Mouse (Mus musculus) thymus, postnatal 10 days (tissue): Measurements from ENCODE around the gene Ust.

Experiments used
- DNase-seq, 2 experiments: peaks; one replicate each; pipeline ENCODE4 v3.0.0; 2021; ENCODE audit warnings: low spot score in 2 of 2

Gene Ust

DNA sequence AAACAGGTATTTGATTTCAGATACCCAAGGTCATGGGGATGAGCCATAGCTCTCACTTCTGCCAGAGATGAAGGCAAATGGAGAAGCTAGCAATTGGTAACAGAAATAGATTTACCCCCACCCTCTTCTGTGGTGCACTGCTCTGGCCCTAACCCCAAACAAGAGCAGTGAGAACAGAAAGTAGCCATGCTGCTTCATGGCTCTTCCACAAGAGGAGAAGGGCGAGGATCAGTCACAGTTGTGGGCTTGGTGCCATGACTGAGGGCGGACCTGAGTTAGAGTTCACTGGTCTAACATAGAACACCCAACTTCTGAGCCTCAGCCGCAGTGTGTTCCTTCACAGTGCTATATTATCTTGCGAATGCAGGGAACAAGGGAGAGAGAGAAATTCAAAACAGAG is 13.8 kb downstream of the Ust start:
- DNase-seq, result no peak

GRCm38 (mm10) chr10:8498951-8499891 is 19.4 kb downstream of the Ust start:
- no peak for DNase-seq

DNA sequence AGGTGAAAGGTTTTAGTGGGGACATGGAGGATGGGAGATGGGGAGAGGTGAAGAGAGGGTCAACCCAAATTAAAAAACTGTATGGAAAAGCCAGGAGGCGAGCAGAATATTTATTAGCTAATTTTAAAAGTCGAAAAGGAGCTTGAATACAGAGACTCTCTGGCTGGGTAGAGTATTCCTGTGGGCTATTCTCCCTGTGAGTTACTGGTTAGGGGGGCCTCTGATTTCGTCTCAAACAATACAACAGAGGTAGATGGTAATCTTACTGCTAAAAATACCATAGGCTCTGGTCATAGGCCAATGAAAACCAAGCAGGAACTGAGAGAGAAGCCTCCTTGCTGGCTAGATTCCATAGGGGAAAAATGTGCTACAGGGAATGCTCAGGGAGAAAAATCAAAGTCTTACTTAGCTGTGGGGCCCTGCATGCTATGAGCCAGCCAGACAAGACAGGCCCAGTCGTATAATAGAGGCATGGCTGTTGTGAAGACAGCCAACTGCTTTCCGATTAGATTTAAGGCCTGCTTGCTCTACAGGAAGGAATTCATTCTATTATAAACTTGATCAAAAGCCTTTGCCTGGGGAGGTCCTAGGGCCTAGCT is 23.0 kb downstream of the Ust start:
- DNase-seq, result no peak

DNA sequence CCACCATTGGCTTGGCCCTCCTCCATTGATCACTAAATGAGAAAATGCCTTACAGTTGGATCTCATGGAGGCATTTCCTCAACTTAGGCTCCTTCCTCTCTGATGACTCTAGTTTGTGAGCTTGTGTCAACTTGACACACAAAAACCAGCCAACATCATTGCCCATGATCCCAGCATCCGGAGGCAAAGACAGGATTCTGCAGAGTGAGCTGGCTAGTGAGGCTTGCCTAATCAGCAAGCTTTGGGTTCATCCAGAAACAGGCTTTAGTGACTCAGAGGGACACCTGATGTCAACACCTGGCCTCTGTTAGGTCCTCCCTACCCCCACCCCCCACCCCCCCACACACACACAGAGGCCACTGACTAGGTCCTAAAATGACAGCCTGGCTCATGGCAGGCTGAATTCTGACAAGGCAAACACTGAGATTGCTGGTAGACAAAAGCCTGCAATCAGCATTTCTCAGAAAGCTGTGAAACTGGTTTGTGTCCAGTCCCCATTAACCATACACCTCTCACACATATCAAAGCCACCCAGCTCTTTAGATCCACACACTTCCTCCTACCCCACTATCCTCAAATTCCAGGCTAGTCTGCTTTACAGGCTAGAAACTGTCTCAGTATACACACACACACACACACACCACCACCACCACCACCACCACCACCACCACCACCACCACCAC is 26.6 kb downstream of the Ust start:
- no peak for DNase-seq

DNA sequence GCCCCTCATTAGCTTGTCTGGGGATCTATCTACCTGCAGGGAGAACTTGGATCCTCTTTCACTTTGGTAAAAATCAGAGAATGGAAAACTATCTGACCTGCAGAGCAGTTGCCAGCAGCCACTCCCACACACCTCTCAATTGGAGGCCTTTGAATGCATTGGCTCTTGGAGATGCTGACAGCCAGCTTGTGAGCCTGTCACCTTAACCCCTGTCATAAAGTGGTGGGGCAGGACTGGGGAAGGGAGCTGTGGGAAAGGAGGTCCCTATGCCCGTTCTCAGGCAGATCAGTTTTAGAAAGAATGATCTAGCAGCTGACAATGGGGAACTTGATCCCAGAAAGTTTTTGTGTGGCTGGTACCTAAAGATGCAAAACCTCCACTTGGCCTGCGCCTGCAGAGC is 31.2 kb downstream of the Ust start:
- no peak for DNase-seq

GRCm38 (mm10) chr10:8484487-8484886 is 34.1 kb downstream of the Ust start:
- no peak for DNase-seq

DNA sequence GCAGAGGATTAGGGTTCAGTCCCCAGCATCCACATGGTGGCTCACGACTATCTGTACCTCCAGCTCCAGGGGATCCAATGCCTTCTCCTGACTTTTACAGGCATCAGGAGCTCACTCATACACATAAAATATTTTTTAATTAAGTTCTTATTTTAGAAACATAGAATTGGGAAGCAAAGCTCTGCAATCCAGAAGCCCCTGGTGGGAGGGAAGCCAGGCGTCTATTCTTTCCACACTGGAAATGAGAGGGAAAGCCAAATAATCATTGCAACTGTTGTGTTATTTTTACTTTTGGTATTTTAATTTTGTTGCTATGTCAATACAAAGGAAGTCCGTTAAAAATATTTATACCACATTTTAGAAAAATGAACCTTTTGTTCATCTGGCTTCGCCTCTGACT is 35.8 kb downstream of the Ust start:
- no peak for DNase-seq

DNA sequence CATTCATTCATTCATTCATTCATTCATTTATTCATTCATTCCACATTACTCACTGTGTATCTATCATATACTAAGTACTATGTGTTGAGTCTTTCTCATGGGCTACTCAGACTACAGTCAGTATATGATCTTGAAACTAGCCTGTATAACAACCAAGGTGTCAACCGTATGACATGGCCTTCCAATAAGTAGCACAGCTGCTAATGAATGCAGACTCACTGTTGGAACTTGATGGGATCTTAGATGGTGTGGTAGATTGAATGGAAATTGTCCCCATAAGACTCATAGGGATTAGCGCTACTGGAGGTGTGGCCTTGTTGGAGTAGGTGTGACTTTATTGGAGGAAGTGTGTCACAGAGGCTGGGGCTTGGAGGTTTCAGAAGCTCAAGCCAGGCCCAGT is 38.8 kb downstream of the Ust start:
- DNase-seq, result no peak

GRCm38 (mm10) chr10:8477936-8478335 is 40.7 kb downstream of the Ust start:
- DNase-seq, result no peak

GRCm38 (mm10) chr10:8471995-8472394 is 46.6 kb downstream of the Ust start:
- DNase-seq, result no peak

GRCm38 (mm10) chr10:8471012-8471411 is 47.6 kb downstream of the Ust start:
- no peak for DNase-seq

- no peak for DNase-seq
Measured at GRCm38 (mm10) chr10:8469516-8469915, 49.1 kb downstream of the Ust start.

GRCm38 (mm10) chr10:8468651-8469386 is 49.8 kb downstream of the Ust start:
- DNase-seq, result no peak

GRCm38 (mm10) chr10:8465918-8466317 is 52.7 kb downstream of the Ust start:
- DNase-seq, result no peak

GRCm38 (mm10) chr10:8465216-8465615 is 53.4 kb downstream of the Ust start:
- DNase-seq, result no peak

GRCm38 (mm10) chr10:8461372-8461771 is 57.3 kb downstream of the Ust start:
- DNase-seq, result no peak

- no peak for DNase-seq
Measured at GRCm38 (mm10) chr10:8454711-8455110, 63.9 kb downstream of the Ust start.

DNA sequence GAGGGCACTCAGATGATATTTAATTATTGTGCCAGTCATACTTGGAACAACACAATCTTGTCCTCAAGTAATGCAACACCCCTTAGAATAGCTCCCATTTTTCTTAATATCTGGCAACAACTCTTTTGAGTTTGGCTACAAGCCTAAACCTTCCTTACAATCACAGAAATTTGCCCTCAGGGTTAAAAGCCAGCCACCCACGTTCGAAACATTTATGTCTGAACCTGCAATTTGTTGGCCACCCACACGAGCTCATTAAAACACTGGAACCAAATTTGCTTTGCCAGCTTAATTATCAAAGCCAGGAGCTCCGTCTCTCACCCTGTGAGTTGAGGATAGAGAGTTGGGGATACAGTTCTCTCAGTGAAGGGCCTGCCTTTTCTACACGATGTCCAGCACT is 70.9 kb downstream of the Ust start:
- no peak for DNase-seq

DNA sequence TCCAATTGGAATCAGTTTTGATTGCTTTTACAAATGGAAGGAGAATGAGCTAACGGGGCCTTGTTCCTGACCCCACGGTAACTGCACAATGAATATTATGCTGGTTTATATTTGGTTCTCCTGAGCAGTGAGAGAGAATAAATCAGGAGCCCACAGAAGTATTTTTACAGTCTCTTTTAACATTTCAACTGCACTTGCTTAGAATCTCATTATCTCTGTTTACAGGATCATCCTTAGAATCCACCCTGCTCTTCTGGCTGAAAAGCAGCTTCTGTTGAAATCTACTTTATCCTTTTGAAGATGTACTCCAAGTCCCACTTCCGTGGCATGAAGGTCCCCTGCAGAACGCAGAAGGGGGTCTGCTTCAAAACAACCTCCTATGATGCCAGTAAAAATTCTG is 71.7 kb downstream of the Ust start:
- DNase-seq, result no peak

GRCm38 (mm10) chr10:8444052-8444451 is 74.6 kb downstream of the Ust start:
- DNase-seq, result no peak

DNA sequence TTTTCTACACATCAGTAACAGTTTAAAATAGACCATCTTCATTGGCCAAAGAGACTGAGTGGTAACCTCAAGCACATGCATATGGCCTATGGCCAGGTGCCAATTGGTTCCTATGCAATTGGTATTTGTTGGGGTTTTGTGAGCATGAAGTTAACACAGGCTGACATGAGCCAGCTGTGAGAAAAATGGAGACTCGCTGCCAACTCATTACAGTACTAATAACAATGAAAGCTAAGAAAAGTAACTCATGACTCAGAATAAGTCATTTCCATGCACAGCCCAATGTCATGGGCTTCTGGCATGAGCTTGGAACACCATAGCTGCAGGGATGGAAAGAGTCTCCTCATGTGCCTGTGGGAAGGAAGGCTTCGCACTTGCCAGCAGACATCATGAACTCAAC is 86.8 kb downstream of the Ust start:
- no peak for DNase-seq
